Mouse (Mus musculus): Measurements from ENCODE around the gene Hoxc6. TPM values are rescaled to one million over a fixed set of nuclear protein-coding genes. Genes with fewer than 3 reads are reported as not detected.
A peak's percentile ranks its signal among the peaks of the same experiment; 100 is the strongest.

Gene Hoxc6
- polyA plus RNA-seq, 1 experiment from 2014 or later = not detected

DNA sequence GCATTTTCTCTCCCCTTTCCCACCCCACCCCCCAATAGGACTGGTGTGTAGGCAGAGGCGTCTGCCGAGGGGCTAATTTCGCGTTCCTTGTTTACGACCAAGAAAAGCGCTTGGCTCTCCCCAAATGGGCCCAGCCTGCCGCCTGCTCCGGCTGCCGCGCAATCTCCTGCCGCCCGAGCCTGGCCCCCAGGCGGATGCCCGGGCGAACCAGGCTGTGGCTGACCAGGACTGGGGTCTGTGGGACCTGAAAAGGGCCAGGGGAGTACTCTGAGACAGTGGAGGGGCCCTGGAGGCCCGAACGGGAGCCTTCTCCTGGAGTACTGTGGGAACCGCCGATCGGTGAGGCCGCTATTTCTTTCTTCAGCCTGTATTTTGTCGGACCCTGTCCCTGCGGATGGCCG, 2.4 kb downstream of the Hoxc6 start:
- peak overlapping the region; percentile 7; the same call in 1 of the 2 replicates for H3K4me2 ChIP-seq (ENCODE audit: low read depth, low read length)

GRCm38 (mm10) chr15:103001370-103001769, 3.3 kb downstream of the Hoxc6 start:
- no peak overlapping the region for H3K27ac ChIP-seq (ENCODE audit: low read depth)
- TF ChIP-seq CTCF (IDR thresholded peaks at IDR 0.05; ENCODE audit: low read depth) = no peak
- TF ChIP-seq EP300 (IDR thresholded peaks at IDR 0.05; ENCODE audit: low read depth) = no peak
- H3K4me1 ChIP-seq (ENCODE audit: insufficient read depth) = peaks cover 4% of the 10 kb centered on the region; the same call in 1 of the 2 replicates
- ATAC-seq = no peak
- H3K9ac ChIP-seq (replicated peaks) = no peak overlapping the region
- no peaks in the 10 kb centered on the region for H3K36me3 ChIP-seq (replicated peaks; ENCODE audit: insufficient read depth, low read length)
- H3K4me3 ChIP-seq (ENCODE audit: low read depth, low read length) = no peak overlapping the region
- peaks cover 100% of the 10 kb centered on the region for H3K27me3 ChIP-seq (ENCODE audit: insufficient read depth, low read length)
- 44% methylated on average over 2 of the region's 2 CpGs for WGBS (ENCODE audit: insufficient replicate concordance)
- no peaks in the 10 kb centered on the region for H3K9me3 ChIP-seq (ENCODE audit: low read length)
- no peak for DNase-seq
- H3K4me2 ChIP-seq (ENCODE audit: low read depth, low read length) = no peak overlapping the region

More for the DNA sequence above, 2.4 kb downstream of the Hoxc6 start:
- no peaks in the 10 kb centered on the region for H3K9me3 ChIP-seq (ENCODE audit: low read length)
- DNase-seq (no peak), ATAC-seq (no peak)
- peaks cover 4% of the 10 kb centered on the region; the same call in 1 of the 2 replicates for H3K4me1 ChIP-seq (ENCODE audit: insufficient read depth)
- no peak overlapping the region; the same call in 1 of the 2 replicates for H3K4me3 ChIP-seq (ENCODE audit: low read depth, low read length)
- no peak overlapping the region for H3K9ac ChIP-seq (replicated peaks)
- no peak overlapping the region for H3K27ac ChIP-seq (ENCODE audit: low read depth)
- H3K36me3 ChIP-seq (replicated peaks; ENCODE audit: insufficient read depth, low read length) = no peaks in the 10 kb centered on the region
- TF ChIP-seq EP300 (IDR thresholded peaks at IDR 0.05; ENCODE audit: low read depth) = no peak
- TF ChIP-seq CTCF (IDR thresholded peaks at IDR 0.05; ENCODE audit: low read depth) = no peak
- 10% methylated on average over 24 of the region's 24 CpGs for WGBS (ENCODE audit: insufficient replicate concordance)
- peaks cover 99% of the 10 kb centered on the region for H3K27me3 ChIP-seq (ENCODE audit: insufficient read depth, low read length)

GRCm38 (mm10) chr15:103002156-103002555, 4.1 kb downstream of the Hoxc6 start:
- 39% methylated on average over 4 of the region's 4 CpGs for WGBS (ENCODE audit: insufficient replicate concordance)

GRCm38 (mm10) chr15:103002821-103003448, 4.9 kb downstream of the Hoxc6 start:
- H3K27ac ChIP-seq (ENCODE audit: low read depth) = no peak overlapping the region
- no peak overlapping the region for H3K4me3 ChIP-seq (ENCODE audit: low read depth, low read length)
- DNase-seq (no peak), ATAC-seq (no peak)
- peaks cover 100% of the 10 kb centered on the region for H3K27me3 ChIP-seq (ENCODE audit: insufficient read depth, low read length)
- no peak overlapping the region for H3K9ac ChIP-seq (replicated peaks)
- WGBS (ENCODE audit: insufficient replicate concordance) = 11% methylated on average over 13 of the region's 13 CpGs
- peaks cover 4% of the 10 kb centered on the region; the same call in 1 of the 2 replicates for H3K4me1 ChIP-seq (ENCODE audit: insufficient read depth)
- TF ChIP-seq CTCF (IDR thresholded peaks at IDR 0.05; ENCODE audit: low read depth) (no peak), EP300 (IDR thresholded peaks at IDR 0.05; ENCODE audit: low read depth) (no peak)
- no peaks in the 10 kb centered on the region for H3K36me3 ChIP-seq (replicated peaks; ENCODE audit: insufficient read depth, low read length)
- no peak overlapping the region for H3K4me2 ChIP-seq (ENCODE audit: low read depth, low read length)
- H3K9me3 ChIP-seq (ENCODE audit: low read length) = no peaks in the 10 kb centered on the region

More at GRCm38 (mm10) chr15:103002156-103002555, 4.1 kb downstream of the Hoxc6 start:
- Histone ChIP-seq H3K4me1 (ENCODE audit: insufficient read depth) (peaks cover 4% of the 10 kb centered on the region; the same call in 1 of the 2 replicates), H3K4me3 (ENCODE audit: low read depth, low read length) (no peak overlapping the region), H3K27ac (ENCODE audit: low read depth) (no peak overlapping the region), H3K9ac (replicated peaks) (no peak overlapping the region), H3K36me3 (replicated peaks; ENCODE audit: insufficient read depth, low read length) (no peaks in the 10 kb centered on the region), H3K4me2 (ENCODE audit: low read depth, low read length) (no peak overlapping the region), H3K27me3 (ENCODE audit: insufficient read depth, low read length) (peaks cover 100% of the 10 kb centered on the region), H3K9me3 (ENCODE audit: low read length) (no peaks in the 10 kb centered on the region)
- DNase-seq = no peak
- no peak for ATAC-seq
- TF ChIP-seq CTCF (IDR thresholded peaks at IDR 0.05; ENCODE audit: low read depth) = no peak
- no peak for TF ChIP-seq EP300 (IDR thresholded peaks at IDR 0.05; ENCODE audit: low read depth)

GRCm38 (mm10) chr15:103005308-103005707, 7.3 kb downstream of the Hoxc6 start:
- Histone ChIP-seq H3K36me3 (replicated peaks; ENCODE audit: insufficient read depth, low read length) (no peaks in the 10 kb centered on the region), H3K9me3 (ENCODE audit: low read length) (no peaks in the 10 kb centered on the region), H3K4me1 (ENCODE audit: insufficient read depth) (no peaks in the 10 kb centered on the region), H3K27me3 (ENCODE audit: insufficient read depth, low read length) (peaks cover 100% of the 10 kb centered on the region), H3K9ac (replicated peaks) (no peak overlapping the region), H3K4me2 (ENCODE audit: low read depth, low read length) (no peak overlapping the region), H3K4me3 (ENCODE audit: low read depth, low read length) (no peak overlapping the region), H3K27ac (ENCODE audit: low read depth) (no peak overlapping the region)
- DNase-seq (no peak), ATAC-seq (no peak)
- WGBS (ENCODE audit: insufficient replicate concordance) = 4% methylated on average over 17 of the region's 17 CpGs
- TF ChIP-seq EP300 (IDR thresholded peaks at IDR 0.05; ENCODE audit: low read depth) (no peak), CTCF (IDR thresholded peaks at IDR 0.05; ENCODE audit: low read depth) (no peak)

- H3K27ac ChIP-seq (ENCODE audit: low read depth) = no peak overlapping the region
- TF ChIP-seq EP300 (IDR thresholded peaks at IDR 0.05; ENCODE audit: low read depth) = no peak
- no peak for TF ChIP-seq CTCF (IDR thresholded peaks at IDR 0.05; ENCODE audit: low read depth)
- H3K4me2 ChIP-seq (ENCODE audit: low read depth, low read length) = no peak overlapping the region
- H3K9me3 ChIP-seq (ENCODE audit: low read length) = no peaks in the 10 kb centered on the region
- H3K4me1 ChIP-seq (ENCODE audit: insufficient read depth) = no peaks in the 10 kb centered on the region
- peaks cover 100% of the 10 kb centered on the region for H3K27me3 ChIP-seq (ENCODE audit: insufficient read depth, low read length)
- no peak for DNase-seq
- ATAC-seq = no peak
- 15% methylated on average over 5 of the region's 5 CpGs for WGBS (ENCODE audit: insufficient replicate concordance)
- H3K4me3 ChIP-seq (ENCODE audit: low read depth, low read length) = no peak overlapping the region
- no peak overlapping the region for H3K9ac ChIP-seq (replicated peaks)
- H3K36me3 ChIP-seq (replicated peaks; ENCODE audit: insufficient read depth, low read length) = no peaks in the 10 kb centered on the region
These were observed 7.7 kb downstream of the Hoxc6 start for GRCm38 (mm10) chr15:103005797-103006196.

Data from liver, postnatal 0 days (tissue).